Mouse (Mus musculus) regulatory T cell (primary cell): ENCODE results near the gene Cdk6.
"Not testable (repeated sequence)": the region's sequence is repeated elsewhere in the genome, so short reads cannot be mapped to it uniquely, and the experiment has no call there.

Experiments
- in situ Hi-C: fragments of 300-600 bp; cut with MboI, MseI; formaldehyde crosslinking; loops from one replicate; pipeline ENCODE4 v1.15.1; 2025; ENCODE audit warnings: high pct_unique_total_duplicates

Gene Cdk6

DNA sequence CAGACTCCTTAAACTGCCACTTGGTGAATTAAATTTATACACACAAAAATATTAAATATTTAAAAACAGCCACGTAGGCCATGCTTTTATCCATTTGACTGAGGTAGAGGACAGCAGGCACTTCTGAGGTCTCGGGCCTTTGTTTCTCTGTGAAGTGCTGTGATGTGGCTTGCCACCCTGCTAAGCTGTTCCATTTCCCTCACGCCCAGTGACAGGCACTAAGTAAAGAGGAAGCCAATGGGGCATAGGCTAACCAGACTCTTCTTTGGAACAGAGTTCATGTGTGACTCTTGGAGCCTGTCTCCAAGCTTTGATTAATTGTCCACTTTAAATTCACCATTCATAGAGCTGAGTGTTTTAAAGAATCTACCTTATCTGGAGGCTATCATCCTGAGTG lies 79.5 kb downstream of the Cdk6 start:
- in situ Hi-C loops, result no loop called here

DNA sequence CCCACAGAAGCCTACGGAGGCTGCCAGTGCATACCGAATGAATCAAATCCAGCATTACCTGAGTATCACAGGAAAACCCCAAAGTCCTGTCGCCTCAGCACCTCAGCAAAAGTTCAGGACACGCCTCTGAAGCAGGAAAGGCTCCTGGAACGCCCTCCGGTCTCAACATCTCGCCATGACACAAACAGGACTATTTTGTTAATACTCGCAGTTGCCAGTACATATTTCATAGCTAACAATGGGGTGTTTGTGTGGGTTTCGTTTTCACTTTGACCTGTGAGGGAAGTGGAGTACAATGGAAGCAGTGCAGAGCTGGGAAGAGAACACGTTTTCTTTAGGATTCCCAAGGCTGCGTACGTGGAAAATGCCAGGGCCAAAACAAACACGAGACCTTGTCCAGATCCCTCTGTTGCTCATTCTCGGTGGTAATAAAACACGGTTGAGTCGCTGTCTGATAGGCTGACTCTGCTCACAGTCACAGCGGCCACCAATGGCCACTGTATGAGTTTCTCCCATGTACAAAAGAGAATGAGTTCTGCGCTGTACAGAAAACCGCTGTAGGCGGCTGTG lies 91.9 kb downstream of the Cdk6 start:
- in situ Hi-C loops, result not testable (repeated sequence)

DNA sequence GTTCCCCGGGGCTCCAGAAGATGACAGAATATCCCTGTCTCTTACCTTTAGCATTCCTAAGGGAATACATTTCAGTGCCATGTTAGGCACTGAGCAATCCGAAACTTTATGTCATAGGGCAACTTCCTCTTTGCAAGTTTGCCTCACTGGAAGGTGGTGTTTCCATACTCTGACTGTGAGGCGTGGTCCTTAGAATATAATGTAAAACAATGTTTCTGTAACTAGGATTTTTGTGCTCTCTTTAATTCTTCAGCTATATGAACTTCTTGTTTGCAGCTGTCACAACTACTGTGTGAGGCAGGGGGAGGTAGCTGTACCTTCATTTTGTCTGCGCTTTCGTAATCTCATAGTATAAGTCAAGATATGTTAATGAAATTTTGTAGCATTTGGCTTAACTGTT lies 92.8 kb downstream of the Cdk6 start:
- in situ Hi-C loops, result not testable (repeated sequence)

DNA sequence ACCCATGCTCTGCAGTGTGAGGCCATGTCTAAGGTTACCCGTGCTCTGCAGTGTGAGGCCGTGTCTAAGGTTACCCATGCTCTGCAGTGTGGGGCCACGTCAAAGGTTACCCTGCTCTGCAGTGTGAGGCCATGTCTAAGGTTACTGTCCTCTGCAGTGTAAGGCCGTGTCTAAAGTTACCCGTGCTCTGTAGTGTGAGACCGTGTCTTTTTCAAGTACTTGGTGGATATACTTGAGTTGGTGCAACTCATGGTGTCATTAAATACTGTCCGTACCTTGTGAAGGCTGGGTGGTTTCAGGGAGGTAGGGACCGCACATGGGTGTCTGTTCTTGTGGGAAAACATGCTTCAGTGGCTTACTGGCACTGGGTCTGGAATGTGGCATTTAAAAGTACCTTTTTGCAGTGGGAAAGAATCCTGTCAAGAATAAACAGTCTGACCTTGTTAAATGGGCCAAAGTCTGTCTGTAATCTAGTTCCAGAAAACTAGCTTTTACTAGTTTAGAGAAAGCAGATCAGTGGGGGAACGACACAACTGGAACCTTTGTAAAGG lies 97.2 kb downstream of the Cdk6 start:
- in situ Hi-C loops, result not testable (repeated sequence)

DNA sequence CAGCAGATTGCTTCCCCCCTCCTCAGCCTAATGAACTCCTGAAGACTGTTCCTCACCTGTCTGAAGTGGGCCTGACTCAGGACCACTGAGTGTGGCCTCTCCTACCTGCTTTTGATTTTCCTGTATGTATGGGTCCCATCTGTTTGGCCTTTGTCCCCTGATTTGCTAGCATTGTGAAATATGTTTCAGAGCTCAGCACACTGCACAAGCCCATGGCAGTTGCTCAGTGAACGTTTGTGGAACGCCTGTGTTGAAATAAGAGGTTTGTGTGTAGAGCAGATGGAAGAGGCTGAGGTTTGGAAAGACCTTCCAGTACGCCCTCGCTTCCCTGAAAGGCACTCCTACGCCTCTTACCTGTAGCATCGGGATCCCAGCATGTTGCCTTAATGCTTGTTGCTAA lies 98.1 kb downstream of the Cdk6 start:
- in situ Hi-C loops, result not testable (repeated sequence)

DNA sequence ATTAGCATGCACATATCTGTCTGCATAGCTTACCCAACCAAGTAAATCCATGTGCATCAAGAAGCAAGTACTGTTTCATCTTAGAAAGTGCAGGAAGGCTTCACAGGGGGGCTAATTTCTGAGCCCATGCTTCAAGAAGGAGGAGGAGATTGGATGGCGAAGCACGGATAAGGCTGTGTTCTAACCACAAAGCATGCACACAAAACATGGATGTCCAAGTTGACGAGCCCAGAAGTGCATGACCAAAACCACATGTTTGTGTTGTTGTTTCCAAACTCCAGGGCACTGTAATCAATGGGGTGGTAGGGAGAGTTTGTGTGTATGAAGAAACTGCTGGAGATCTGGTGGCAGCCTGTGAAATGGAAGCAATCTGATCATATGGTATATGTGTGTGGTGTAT lies 101.2 kb downstream of the Cdk6 start:
- in situ Hi-C loops, result not testable (repeated sequence)

DNA sequence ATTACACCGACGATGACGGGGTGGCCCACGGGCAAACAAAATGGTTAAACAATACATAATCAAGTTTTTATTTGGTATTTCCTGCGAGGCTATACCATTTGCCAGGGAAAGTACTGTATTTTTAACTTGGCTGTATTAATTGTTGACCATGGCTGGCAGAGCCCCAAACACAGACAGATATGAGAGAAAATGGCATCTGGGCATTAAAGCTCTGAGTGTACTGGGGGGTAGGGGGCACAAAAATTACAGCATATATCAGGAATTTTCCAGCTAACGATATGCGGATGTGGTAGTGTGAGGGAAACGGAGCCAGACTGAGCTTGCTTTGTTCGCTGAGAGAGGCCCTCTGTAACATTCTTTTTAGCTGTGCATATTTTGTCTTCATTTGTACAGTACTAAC lies 109.9 kb downstream of the Cdk6 start:
- in situ Hi-C loops, result loop anchor here (10.0 kb wide), 1 partner anchor 64 kb away; no protein-coding TSS in a partner anchor

DNA sequence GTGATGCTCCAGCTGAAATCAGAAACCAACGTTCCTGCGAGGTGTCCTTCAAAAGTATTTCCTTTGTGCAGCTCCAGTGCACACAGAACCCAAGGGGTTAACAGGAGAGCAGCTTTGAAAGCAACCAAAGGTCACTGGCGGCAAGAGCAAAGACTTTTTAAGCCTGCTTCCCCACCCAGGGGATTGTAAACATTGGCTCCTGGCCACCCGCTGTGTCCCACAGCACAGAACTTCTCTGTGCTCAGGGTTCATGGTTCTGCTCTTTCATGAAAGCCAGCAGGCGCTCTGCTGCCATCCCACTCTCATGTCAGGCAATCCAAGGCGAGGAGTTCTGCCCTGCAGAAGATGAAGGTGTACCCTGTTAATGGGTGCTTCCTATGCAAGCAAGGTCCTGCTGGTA lies 112.7 kb downstream of the Cdk6 start:
- in situ Hi-C loops, result loop anchor here (10.0 kb wide), 1 partner anchor 61 kb away; no protein-coding TSS in a partner anchor

DNA sequence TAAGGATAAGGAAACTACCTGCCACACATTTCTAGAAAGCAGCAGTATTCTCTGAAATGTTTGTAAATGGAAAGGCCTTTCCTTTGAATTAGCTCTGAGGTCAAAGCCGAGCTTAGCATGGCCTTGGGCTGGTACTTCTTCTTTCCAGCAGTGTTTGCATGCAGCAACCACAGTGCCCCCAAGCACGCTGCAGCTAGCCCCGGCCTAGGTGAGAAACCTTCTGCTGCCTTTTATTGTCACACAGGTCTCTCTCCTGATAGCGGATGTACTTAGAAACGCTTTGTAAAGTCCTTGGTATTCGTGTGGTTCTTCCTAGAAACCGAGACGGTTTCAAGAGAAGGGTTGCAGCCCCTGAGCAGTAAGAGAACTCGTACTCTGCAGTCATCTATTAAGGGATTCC lies 119.6 kb downstream of the Cdk6 start:
- in situ Hi-C loops, result loop anchor here (10.0 kb wide), 1 partner anchor 306 kb away; no protein-coding TSS in a partner anchor

DNA sequence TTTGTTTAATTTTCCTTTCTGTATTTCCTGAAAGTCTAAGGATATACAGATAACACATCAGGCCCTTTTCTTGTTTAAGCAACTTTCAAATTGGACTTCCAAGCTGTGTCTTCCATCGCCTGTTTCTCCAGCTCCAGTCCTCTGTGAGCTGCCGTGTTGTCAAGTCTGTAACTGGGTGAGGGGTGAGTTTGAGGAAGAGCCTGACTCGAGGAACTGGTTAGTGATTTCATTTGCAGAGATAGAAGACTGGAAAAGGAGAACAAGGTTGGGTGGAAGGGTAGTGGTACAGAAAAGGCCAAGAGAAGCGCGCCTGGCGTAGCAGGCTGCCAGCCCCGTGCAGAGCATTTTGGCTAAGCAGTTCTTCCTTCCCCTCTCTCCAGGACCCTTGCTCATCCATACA lies 120.1 kb downstream of the Cdk6 start:
- in situ Hi-C loops, result loop anchor here (10.0 kb wide), 1 partner anchor 307 kb away; no protein-coding TSS in a partner anchor

DNA sequence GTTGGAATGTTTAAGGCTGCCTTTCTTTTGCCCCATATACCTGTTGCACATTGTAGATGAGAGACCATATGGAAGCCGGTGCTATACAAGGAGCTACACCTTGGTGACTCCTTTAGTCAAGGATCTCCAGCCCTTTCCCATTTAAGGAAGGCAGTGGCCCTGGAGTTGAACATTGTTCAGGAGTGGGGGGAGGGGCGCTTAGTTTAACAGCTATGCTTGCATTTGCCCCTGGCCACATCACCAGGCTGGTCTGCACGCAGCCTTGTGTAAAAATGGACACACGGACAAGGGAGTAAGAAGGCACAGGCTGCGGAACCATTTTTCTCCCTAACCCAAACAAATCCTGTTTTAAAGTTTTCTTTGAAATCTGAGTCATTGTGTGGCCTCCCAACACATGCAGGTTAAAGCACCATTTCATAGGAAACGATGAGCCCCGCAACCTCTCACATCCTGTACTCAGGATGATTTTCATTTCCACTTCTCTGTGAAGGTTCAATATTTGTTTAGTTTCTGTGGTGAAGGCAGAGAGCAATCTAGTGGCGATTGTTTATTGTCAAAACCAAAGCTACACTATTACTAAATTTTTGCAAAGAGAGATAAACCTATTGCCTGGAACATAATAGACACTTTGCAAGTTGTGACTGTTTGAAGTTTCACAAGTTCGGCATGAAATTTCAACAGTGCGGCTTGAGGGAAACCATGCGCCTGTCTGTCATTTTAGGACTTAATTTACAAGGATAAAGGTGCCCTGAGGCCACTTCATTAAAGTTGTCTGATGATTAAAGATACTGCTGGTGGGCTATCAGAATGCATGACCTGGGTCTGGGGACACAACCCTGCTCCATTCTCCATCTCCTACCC lies 121.8 kb downstream of the Cdk6 start:
- in situ Hi-C loops, result loop anchor here (10.0 kb wide), 1 partner anchor 308 kb away; no protein-coding TSS in a partner anchor

DNA sequence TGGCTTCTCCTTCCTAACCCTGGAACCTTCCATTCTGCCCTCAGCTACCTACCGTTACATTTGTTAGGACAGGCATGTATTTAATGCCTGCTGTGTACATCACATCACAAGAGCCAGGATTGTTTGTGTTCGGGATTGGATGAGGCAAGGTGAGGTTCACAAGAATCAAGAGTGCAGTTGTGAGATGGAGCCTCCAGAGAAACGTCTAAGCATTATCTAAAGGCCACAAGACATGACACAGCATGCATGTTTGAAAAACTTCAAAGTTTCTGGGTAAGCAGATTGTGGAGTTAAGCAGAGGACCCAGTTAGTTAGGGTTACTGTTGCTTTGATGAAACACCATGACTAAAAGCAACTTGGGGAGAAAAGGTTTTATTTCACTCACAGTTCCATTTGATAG lies 122.5 kb downstream of the Cdk6 start:
- in situ Hi-C loops, result loop anchor here (10.0 kb wide), 1 partner anchor 309 kb away; no protein-coding TSS in a partner anchor

DNA sequence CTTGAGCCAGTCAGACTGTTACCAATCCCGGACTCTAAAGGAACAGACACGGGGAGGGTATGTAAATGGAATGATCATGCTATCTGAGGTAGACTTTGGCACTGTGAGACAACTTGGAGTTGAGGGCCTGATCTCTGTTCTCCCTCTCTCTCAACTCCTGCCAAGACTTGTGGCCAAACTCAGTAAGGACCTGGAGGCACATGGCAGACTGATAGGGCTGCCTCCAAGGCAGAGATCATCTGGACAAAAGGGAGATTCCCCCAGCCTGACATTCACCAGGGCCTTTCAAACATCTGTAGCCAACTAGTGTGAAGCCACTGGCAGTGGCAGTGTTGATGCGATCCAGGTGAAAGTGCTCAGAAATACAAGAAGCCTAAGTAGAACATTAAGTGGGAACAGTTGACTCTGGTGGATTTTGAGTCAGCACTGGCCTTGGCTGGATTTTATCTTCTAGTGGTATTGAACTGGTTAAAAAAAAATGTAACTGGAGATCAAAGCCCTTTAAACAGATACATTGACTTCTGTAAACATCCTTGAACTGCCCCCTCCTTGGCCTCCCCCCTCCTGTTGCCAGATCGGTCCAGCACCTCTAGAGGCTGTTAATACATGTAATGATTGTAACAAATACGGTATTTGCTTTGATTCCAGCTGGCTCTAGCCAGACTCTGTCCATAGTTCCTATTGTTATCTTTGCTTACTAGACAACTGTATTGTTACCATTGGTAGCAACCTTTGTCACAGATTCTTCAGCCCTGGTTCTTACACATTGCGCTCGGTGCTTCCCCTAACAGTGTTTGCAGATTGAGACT lies 125.0 kb downstream of the Cdk6 start:
- in situ Hi-C loops, result loop anchor here (10.0 kb wide), 1 partner anchor 311 kb away; no protein-coding TSS in a partner anchor

DNA sequence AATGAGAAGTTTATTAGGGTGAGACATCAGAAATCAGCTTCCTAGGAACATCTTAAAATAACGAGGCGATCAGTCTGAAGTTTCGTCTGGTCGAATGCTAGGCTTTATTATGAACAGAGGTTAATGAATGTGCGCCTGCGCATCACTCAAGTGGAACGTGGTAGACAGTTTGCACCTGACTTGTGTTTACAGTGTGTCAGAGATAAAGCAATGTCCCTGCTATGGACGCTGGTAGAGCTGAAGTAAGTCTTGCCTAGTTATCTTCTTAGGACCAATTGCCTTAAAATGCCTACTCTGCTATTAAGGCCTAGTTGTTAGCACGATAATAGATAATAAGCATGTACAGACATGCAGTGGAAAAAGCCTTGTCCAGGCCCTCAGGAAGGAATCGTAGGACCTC lies 129.6 kb downstream of the Cdk6 start:
- in situ Hi-C loops, result loop anchor here (10.0 kb wide), 1 partner anchor 54 kb away; no protein-coding TSS in a partner anchor

DNA sequence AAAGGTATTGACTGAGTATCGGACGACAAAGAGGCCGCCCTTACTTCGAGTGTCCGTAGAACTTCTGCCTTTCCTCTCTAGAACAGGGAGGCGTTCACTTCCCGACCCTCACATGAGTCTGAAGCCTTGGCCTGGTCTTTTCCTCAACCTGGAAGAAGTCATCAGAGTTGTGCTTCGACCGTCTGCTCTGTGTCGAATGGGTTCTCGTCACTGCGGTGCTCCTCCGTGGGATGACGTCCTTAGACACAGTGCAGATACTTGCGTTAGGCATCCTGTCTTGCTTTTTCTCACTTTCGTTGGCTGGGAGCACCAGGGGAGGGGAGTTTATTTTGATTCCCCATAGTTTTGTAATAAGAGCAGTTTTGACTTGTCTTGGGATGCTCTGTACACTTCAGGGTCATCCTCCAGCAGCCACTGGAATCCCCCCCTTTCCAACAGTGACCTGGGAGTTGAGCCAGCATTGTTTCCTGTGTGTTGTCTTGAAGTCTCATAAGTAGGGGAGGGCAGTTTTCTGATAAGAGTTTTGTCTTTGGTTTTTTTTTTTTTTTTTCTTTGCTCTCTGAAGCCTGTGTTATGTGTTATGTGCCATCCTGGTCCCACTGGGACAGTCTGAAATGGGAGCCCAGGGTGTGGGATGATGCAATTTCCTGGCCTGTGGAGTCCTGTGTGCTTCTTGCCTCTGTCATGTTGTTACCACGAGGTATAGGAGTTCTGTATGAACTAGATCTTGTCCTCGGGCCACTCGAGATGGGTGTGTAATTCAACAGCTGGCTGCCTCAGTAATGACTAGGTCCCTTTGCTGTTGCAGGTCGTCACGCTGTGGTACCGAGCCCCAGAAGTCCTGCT lies 131.2 kb downstream of the Cdk6 start:
- in situ Hi-C loops, result loop anchor here (10.0 kb wide), 1 partner anchor 52 kb away; no protein-coding TSS in a partner anchor

DNA sequence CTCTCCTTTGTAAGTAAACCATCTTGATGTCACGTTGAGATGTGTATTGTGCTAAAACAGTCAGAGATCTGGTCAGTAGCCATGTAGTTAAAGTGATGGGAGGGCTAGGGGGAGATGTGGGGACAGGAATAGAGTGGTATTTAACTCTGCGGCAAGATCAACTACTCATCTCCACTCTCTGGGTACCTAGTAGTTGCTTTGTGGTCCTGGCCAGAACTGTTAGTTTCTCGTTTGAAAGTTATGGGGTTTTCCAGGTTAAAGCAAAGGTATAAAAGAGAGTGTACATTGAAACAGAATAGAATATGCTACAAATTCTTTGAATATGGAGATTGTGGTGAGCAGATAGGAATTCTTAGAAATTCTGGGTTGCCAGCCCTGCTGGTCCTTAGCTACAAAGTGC lies 136.4 kb downstream of the Cdk6 start:
- in situ Hi-C loops, result loop anchor here (10.0 kb wide), 1 partner anchor 47 kb away; no protein-coding TSS in a partner anchor

DNA sequence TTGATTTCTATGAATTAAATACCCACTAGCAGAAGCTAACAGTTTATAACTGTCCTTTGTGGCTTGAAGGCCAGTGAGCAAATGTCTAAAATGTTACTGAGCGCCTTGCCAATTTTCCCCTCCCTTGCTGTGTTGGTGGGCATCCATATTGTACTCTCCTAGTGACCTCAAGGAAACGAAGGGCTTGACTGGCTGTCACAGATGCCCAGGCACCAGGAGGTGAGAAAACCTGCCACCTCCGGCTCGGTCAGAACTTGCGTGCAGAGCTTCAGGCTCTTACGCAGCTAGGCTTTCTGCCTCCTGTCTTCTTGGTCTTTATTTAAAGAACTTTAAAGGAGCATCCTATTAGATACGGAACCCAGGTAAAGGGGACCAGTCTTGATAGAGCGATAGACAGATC lies 136.9 kb downstream of the Cdk6 start:
- in situ Hi-C loops, result loop anchor here (10.0 kb wide), 1 partner anchor 47 kb away; no protein-coding TSS in a partner anchor

DNA sequence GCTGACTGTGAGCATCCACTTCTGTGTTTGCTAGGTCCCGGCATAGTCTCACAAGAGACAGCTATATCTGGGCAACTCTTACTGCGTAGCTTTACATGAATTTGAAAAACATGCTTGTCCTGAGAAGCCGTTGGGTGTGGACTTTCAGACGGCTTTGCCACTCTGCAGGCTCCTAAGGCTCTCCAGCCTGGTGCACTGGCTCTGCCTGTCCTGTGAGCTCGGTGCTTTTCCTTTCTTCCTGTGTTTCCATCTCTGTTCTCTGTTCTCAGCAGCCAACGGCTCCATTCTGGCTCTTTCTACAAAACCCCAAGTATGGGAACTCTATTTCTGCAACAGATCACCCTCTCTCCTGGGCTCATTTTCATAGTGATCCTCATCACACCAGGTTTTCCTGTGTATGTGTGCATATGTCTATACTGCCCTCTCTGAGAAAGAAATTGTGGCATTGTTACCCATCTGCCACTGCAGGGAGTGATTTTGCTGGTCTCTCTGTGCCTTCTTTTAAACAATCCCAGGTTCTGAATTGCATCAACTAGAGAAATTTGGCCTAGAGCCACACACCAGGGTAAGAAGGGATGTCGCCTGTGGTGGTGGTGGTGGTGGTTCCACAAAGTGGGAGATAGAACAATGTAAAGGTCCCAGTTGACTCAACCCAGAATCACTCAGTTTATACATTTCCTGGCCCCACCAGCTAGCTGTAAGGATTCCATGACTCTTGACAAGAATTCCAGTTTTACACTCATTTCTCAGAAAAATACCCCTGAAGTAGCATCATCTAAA lies 137.9 kb downstream of the Cdk6 start:
- in situ Hi-C loops, result loop anchor here (10.0 kb wide), 1 partner anchor 46 kb away; no protein-coding TSS in a partner anchor

DNA sequence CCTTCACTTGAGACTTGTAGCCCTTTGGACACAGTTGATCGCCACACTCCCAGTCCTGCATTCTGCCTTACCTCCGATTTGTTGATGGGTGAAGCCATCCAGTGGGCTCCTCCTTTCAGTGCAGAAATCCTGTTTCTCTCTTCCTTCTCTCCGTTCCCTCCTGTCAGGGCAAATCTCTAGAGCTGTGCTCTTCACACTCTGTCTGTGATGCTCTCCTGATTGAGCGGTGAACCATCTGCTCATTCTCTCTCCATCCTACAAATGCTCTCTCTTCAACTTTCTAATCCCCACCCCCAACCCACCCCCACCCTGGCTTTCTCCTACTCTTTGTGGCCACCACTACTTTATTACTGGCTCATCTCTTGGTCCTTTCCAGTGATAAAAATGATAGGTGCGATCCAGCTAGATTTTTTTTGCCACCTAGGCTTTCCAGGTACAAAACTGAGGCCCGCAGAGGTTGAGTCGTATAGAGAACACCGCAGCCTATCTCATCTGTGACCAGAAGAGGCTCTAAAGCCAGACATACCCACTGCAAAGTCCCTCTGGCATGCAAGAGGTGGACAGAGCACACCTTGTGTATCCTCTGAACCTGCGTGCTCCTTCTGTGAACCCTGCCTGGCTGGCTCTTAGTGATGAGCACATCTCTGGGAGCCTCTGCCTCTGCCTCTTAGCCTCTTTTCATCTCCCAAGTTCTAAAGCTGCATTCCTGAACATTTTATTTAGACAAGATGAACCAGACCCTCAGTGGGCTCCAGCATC lies 139.5 kb downstream of the Cdk6 start:
- in situ Hi-C loops, result no loop called here
